Mouse (Mus musculus): ENCODE results near the gene Itgal. TPM values are rescaled to one million over a fixed set of nuclear protein-coding genes. Genes with fewer than 3 reads are reported as not detected.

The Itgal gene
- polyA plus RNA-seq, 1 experiment from 2014 or later, result 0.46 TPM

- 78% methylated on average over 6 of the region's 6 CpGs for WGBS
- no peak for DNase-seq (ENCODE audit: low spot score)
- Histone ChIP-seq H3K27me3 (ENCODE audit: low read depth, poor library complexity, severe bottlenecking) (no peaks in the 10 kb centered on the region), H3K36me3 (peaks cover 26% of the 10 kb centered on the region), H3K4me3 (no peak overlapping the region), H3K27ac (no peak overlapping the region), H3K9me3 (replicated peaks) (no peaks in the 10 kb centered on the region), H3K4me1 (peaks cover 7% of the 10 kb centered on the region; the same call in 1 of the 2 replicates)
Measured at GRCm38 (mm10) chr7:127378310-127378921, 82.4 kb downstream of the Itgal start.

Other genes with a start within 250 kb of the Itgal start
- not detected in 2 replicates for gene Zg16, start 208.9 kb upstream of the Itgal start, polyA plus RNA-seq (2016; fragmentation: Nextera tagmentation; extraction: Ambion mirVana)
- 0.36 and 0.86 TPM in 2 replicates for gene AI467606, start 204.9 kb upstream of the Itgal start, polyA plus RNA-seq (2016; fragmentation: Nextera tagmentation; extraction: Ambion mirVana)
- gene Qprt, start 174.0 kb upstream of the Itgal start, polyA plus RNA-seq (2016; fragmentation: Nextera tagmentation; extraction: Ambion mirVana), result 1.7 TPM in 2 replicates
- 0.09 and 0.18 TPM in 2 replicates for gene Spn, start 158.4 kb upstream of the Itgal start, polyA plus RNA-seq (2016; fragmentation: Nextera tagmentation; extraction: Ambion mirVana)
- 85.9 and 94.0 TPM in 2 replicates for gene Cd2bp2, start 100.2 kb upstream of the Itgal start, polyA plus RNA-seq (2016; fragmentation: Nextera tagmentation; extraction: Ambion mirVana)
- gene Tbc1d10b, start 87.8 kb upstream of the Itgal start, polyA plus RNA-seq (2016; fragmentation: Nextera tagmentation; extraction: Ambion mirVana), result 32.1 and 34.8 TPM in 2 replicates
- gene Mylpf, start 87.4 kb upstream of the Itgal start, polyA plus RNA-seq (2016; fragmentation: Nextera tagmentation; extraction: Ambion mirVana), result 8.8 and 13.1 TPM in 2 replicates
- gene Zfp553, start 63.2 kb upstream of the Itgal start, polyA plus RNA-seq (2016; fragmentation: Nextera tagmentation; extraction: Ambion mirVana), result 74.2 and 74.9 TPM in 2 replicates
- 27.0 and 29.9 TPM in 2 replicates for gene Sept1, start 63.1 kb upstream of the Itgal start, polyA plus RNA-seq (2016; fragmentation: Nextera tagmentation; extraction: Ambion mirVana)
- 70.6 and 73.6 TPM in 2 replicates for gene Zfp771, start 52.0 kb upstream of the Itgal start, polyA plus RNA-seq (2016; fragmentation: Nextera tagmentation; extraction: Ambion mirVana)
- 340 and 453 TPM in 2 replicates for gene Dctpp1, start 35.6 kb upstream of the Itgal start, polyA plus RNA-seq (2016; fragmentation: Nextera tagmentation; extraction: Ambion mirVana)
- gene Sephs2, start 22.2 kb upstream of the Itgal start, polyA plus RNA-seq (2016; fragmentation: Nextera tagmentation; extraction: Ambion mirVana), result 89.7 and 93.9 TPM in 2 replicates
- 23.1 and 23.8 TPM in 2 replicates for gene Zfp768, start 49.3 kb downstream of the Itgal start, polyA plus RNA-seq (2016; fragmentation: Nextera tagmentation; extraction: Ambion mirVana)
- 7.9 and 9.5 TPM in 2 replicates for gene Zfp747, start 79.8 kb downstream of the Itgal start, polyA plus RNA-seq (2016; fragmentation: Nextera tagmentation; extraction: Ambion mirVana)
- 5.2 and 7.2 TPM in 2 replicates for gene 9130019O22Rik, start 90.9 kb downstream of the Itgal start, polyA plus RNA-seq (2016; fragmentation: Nextera tagmentation; extraction: Ambion mirVana)
- 5.7 and 7.0 TPM in 2 replicates for gene E430018J23Rik, start 97.4 kb downstream of the Itgal start, polyA plus RNA-seq (2016; fragmentation: Nextera tagmentation; extraction: Ambion mirVana)
- gene Zfp764, start 110.6 kb downstream of the Itgal start, polyA plus RNA-seq (2016; fragmentation: Nextera tagmentation; extraction: Ambion mirVana), result 6.2 and 7.9 TPM in 2 replicates
- gene Zfp688, start 125.8 kb downstream of the Itgal start, polyA plus RNA-seq (2016; fragmentation: Nextera tagmentation; extraction: Ambion mirVana), result 29.5 and 37.0 TPM in 2 replicates
- gene Zfp689, start 152.9 kb downstream of the Itgal start, polyA plus RNA-seq (2016; fragmentation: Nextera tagmentation; extraction: Ambion mirVana), result 14.2 and 14.5 TPM in 2 replicates
- 41.0 and 46.9 TPM in 2 replicates for gene Prr14, start 163.4 kb downstream of the Itgal start, polyA plus RNA-seq (2016; fragmentation: Nextera tagmentation; extraction: Ambion mirVana)
- gene Fbrs, start 182.9 kb downstream of the Itgal start, polyA plus RNA-seq (2016; fragmentation: Nextera tagmentation; extraction: Ambion mirVana), result 11.4 and 12.5 TPM in 2 replicates
- gene Srcap, start 215.7 kb downstream of the Itgal start, polyA plus RNA-seq (2016; fragmentation: Nextera tagmentation; extraction: Ambion mirVana), result 70.9 and 80.4 TPM in 2 replicates
- gene Gm42715, start 223.3 kb downstream of the Itgal start, polyA plus RNA-seq (2016; fragmentation: Nextera tagmentation; extraction: Ambion mirVana), result 15.4 and 17.1 TPM in 2 replicates

Measured in limb, embryonic 10.5 days (tissue).